Mouse (Mus musculus) forebrain, embryonic 12.5 days (tissue): ENCODE data around the gene Clgn. TPM values are rescaled to one million over a fixed set of nuclear protein-coding genes. Genes with fewer than 3 reads are reported as not detected.
"Not testable (repeated sequence)": the region's sequence is repeated elsewhere in the genome, so short reads cannot be mapped to it uniquely, and the experiment has no call there.

Experiments used
- ATAC-seq: fragments of 200-750 bp; cut with Nextera tagmentation; 2 replicates; pipeline ENCODE4 v1.8.0; 2017; ENCODE audit warnings: moderate TSS enrichment; ENCODE audit not compliant: low FRiP score
- H3K27ac ChIP-seq: fragments of 300-500 bp; sonication (generic); 2 replicates; pipeline ENCODE4 v1.5.1; 2016; ENCODE audit warnings: mild to moderate bottlenecking
- H3K27me3 ChIP-seq: fragments of 300-500 bp; sonication (generic); 2 replicates; pipeline ENCODE4 v1.6.1; 2016; ENCODE audit warnings: mild to moderate bottlenecking
- H3K36me3 ChIP-seq: fragments of 300-500 bp; sonication (generic); replicated peaks from 2 replicates; pipeline ENCODE4 v1.6.1; 2016; ENCODE audit warnings: mild to moderate bottlenecking
- H3K4me1 ChIP-seq: fragments of 300-500 bp; sonication (generic); 2 replicates; pipeline ENCODE4 v1.6.1; 2016
- H3K4me2 ChIP-seq: fragments of 300-500 bp; sonication (generic); 2 replicates; pipeline ENCODE4 v1.6.1; 2016; ENCODE audit warnings: mild to moderate bottlenecking, moderate library complexity
- H3K4me3 ChIP-seq: fragments of 300-500 bp; sonication (generic); replicated peaks from 2 replicates; pipeline ENCODE4 v1.5.1; 2016; ENCODE audit warnings: mild to moderate bottlenecking
- H3K9ac ChIP-seq: fragments of 300-500 bp; sonication (generic); 2 replicates; pipeline ENCODE4 v1.6.1; 2016; ENCODE audit warnings: mild to moderate bottlenecking
- H3K9me3 ChIP-seq: fragments of 300-500 bp; sonication (generic); 2 replicates; pipeline ENCODE4 v1.6.1; 2016
- WGBS: fragments of 180-500 bp; shearing (Covaris S2); methylation state at CpG from one replicate; pipeline ENCODE4 v1.1.7; 2016; 5-methylcytosine and 5-hydroxymethylcytosine counted together
- polyA plus RNA-seq: library from polyadenylated mRNA; unstranded; fragments of >200 nt; fragmentation: Nextera tagmentation; extraction: Ambion mirVana; gene quantifications from 2 replicates; pipeline ENCODE4 v1.2.1, GENCODE M21; 2016

Clgn gene
- polyA plus RNA-seq, 1 experiment from 2014 or later: 6.3 TPM

- no peaks in the 10 kb centered on the region for H3K9me3 ChIP-seq
- no peaks in the 10 kb centered on the region for H3K36me3 ChIP-seq
- no peak overlapping the region for H3K27ac ChIP-seq
- no peak for ATAC-seq
- WGBS: 79% methylated on average over 11 of the region's 11 CpGs
- no peak overlapping the region for H3K4me3 ChIP-seq
- no peak overlapping the region for H3K4me2 ChIP-seq
- H3K9ac ChIP-seq: no peak overlapping the region
- peaks cover 2% of the 10 kb centered on the region; the same call in 1 of the 2 replicates for H3K4me1 ChIP-seq
- no peaks in the 10 kb centered on the region for H3K27me3 ChIP-seq
Measured at GRCm38 (mm10) chr8:83426104-83426759, 36.6 kb downstream of the Clgn start.

GRCm38 (mm10) chr8:83426949-83427348 is 37.3 kb downstream of the Clgn start:
- Histone ChIP-seq H3K9ac (no peak overlapping the region), H3K9me3 (no peaks in the 10 kb centered on the region), H3K36me3 (no peaks in the 10 kb centered on the region), H3K27ac (no peak overlapping the region), H3K4me2 (no peak overlapping the region), H3K4me1 (peaks cover 2% of the 10 kb centered on the region; the same call in 1 of the 2 replicates), H3K4me3 (no peak overlapping the region), H3K27me3 (no peaks in the 10 kb centered on the region)
- WGBS: 75% methylated on average over 7 of the region's 7 CpGs
- ATAC-seq: no peak

- ATAC-seq, H3K27ac ChIP-seq, H3K9ac ChIP-seq, H3K4me2 ChIP-seq, H3K36me3 ChIP-seq, H3K4me1 ChIP-seq, H3K4me3 ChIP-seq, H3K27me3 ChIP-seq, H3K9me3 ChIP-seq: not testable (repeated sequence)
- 92% methylated on average over 3 of the region's 3 CpGs for WGBS
Measured at GRCm38 (mm10) chr8:83428621-83429020, 39.0 kb downstream of the Clgn start.

GRCm38 (mm10) chr8:83429071-83429524 is 39.4 kb downstream of the Clgn start:
- Histone ChIP-seq H3K4me3 (no peak overlapping the region), H3K9ac (no peak overlapping the region), H3K27ac (no peak overlapping the region), H3K36me3 (peaks cover 8% of the 10 kb centered on the region), H3K27me3 (no peaks in the 10 kb centered on the region), H3K4me1 (0 out of 2 replicates have a peak, but pooled peaks cover 2% of the 10 kb centered on the region), H3K4me2 (no peak overlapping the region), H3K9me3 (no peaks in the 10 kb centered on the region)
- WGBS: 73% methylated on average over 4 of the region's 4 CpGs
- no peak for ATAC-seq

- peaks cover 15% of the 10 kb centered on the region for H3K4me1 ChIP-seq
- H3K27me3 ChIP-seq: no peaks in the 10 kb centered on the region
- H3K9ac ChIP-seq: no peak overlapping the region
- WGBS: 81% methylated on average over 1 of the region's 1 CpGs
- no peaks in the 10 kb centered on the region for H3K9me3 ChIP-seq
- no peak for ATAC-seq
- no peak overlapping the region for H3K4me3 ChIP-seq
- no peak overlapping the region for H3K4me2 ChIP-seq
- no peak overlapping the region for H3K27ac ChIP-seq
- H3K36me3 ChIP-seq: peaks cover 21% of the 10 kb centered on the region
Measured at GRCm38 (mm10) chr8:83437077-83437476, 47.4 kb downstream of the Clgn start.

- H3K4me2 ChIP-seq: peak overlapping the region; percentile 62
- H3K4me3 ChIP-seq: peak overlapping the region; percentile 78
- H3K27me3 ChIP-seq: no peaks in the 10 kb centered on the region
- peak overlapping the region; percentile 94 for H3K9ac ChIP-seq
- no peaks in the 10 kb centered on the region for H3K9me3 ChIP-seq
- WGBS: under 1% methylated on average over 29 of the region's 29 CpGs
- H3K36me3 ChIP-seq: peaks cover 10% of the 10 kb centered on the region
- ATAC-seq: no peak
- H3K27ac ChIP-seq: peak overlapping the region; percentile 92
- peaks cover 19% of the 10 kb centered on the region for H3K4me1 ChIP-seq
Measured at GRCm38 (mm10) chr8:83441656-83442242, 52.1 kb downstream of the Clgn start.

DNA sequence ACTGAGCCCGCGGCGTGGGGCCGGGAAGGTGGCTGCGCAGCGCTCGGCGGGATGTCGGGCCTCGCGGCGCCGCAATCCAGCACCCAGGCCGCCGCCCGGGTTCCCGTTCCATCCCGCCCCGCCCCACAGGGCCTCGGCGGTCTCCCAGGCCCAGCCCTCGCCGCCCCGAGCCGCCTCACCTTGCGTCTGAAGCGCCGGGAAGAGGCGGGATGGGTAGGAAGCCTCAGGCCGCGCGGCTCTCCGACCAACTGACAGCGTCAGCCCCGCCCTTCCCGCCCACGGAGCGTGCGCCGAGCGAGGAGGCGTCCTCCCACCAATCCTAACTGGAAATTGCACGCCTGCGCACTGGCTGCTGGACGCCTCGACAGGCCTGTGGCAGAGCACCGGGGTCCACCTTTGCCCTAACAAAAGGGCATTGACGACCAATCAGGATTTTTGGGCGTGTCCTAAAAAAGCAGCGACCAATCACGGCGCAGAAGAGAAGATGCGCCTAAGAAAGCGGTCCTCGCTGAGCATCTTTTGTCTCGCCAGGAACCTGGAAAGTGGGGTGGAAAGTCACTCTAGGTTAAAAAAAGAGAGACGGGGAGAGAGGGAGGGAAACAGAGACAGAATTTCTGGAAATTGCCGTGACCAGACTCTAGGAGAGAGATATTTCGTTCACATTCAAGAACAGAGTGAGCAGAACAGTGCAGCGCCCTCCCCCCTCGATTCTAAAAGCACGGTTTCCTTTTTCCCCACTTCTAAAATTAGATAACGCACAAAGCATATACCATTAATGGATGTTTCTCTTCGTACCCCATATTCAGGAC is 52.8 kb downstream of the Clgn start:
- H3K9ac ChIP-seq: peak overlapping the region; percentile 94
- H3K4me2 ChIP-seq: peak overlapping the region; percentile 62
- H3K27ac ChIP-seq: peak overlapping the region; percentile 92
- H3K27me3 ChIP-seq: no peaks in the 10 kb centered on the region
- peaks cover 19% of the 10 kb centered on the region for H3K4me1 ChIP-seq
- H3K36me3 ChIP-seq: peaks cover 5% of the 10 kb centered on the region
- peak overlapping the region; percentile 78 for H3K4me3 ChIP-seq
- H3K9me3 ChIP-seq: no peaks in the 10 kb centered on the region
- peak; percentile 100 for ATAC-seq
- 2% methylated on average over 60 of the region's 64 CpGs for WGBS

- peak overlapping the region; percentile 54 for H3K4me2 ChIP-seq
- 24% methylated on average over 5 of the region's 5 CpGs for WGBS
- H3K9me3 ChIP-seq: no peaks in the 10 kb centered on the region
- H3K4me3 ChIP-seq: peak overlapping the region; percentile 78
- peak; percentile 18 for ATAC-seq
- peak overlapping the region; percentile 94; the same call in 1 of the 2 replicates for H3K9ac ChIP-seq
- H3K4me1 ChIP-seq: peaks cover 19% of the 10 kb centered on the region
- H3K27ac ChIP-seq: peak overlapping the region; percentile 86
- no peaks in the 10 kb centered on the region for H3K27me3 ChIP-seq
- H3K36me3 ChIP-seq: no peaks in the 10 kb centered on the region
Measured at GRCm38 (mm10) chr8:83443052-83443400, 53.4 kb downstream of the Clgn start.

DNA sequence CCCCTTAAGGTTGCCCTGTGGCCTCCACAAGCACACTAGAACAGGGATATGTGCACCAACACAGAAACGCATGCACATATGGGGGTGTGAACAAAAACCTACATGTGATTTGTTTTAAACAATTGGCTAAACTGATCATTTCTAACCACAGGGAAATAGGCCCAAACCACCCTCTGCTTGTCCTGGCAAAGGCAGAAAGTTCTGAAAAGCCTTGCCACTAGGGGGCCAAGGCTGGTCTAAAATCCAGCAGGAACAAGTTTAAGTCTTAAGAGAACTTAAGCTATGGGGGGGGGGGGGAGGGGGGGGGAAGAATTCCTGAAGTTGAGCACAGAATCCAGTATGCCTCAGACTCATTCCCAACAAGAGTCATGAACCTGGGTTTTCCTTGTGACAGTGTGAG is 60.3 kb downstream of the Clgn start:
- no peaks in the 10 kb centered on the region for H3K4me1 ChIP-seq
- WGBS: 57% methylated on average over 1 of the region's 1 CpGs
- no peaks in the 10 kb centered on the region for H3K27me3 ChIP-seq
- ATAC-seq: no peak
- H3K9me3 ChIP-seq: no peaks in the 10 kb centered on the region
- H3K27ac ChIP-seq: no peak overlapping the region
- H3K9ac ChIP-seq: no peak overlapping the region
- H3K36me3 ChIP-seq: no peaks in the 10 kb centered on the region
- no peak overlapping the region for H3K4me3 ChIP-seq
- H3K4me2 ChIP-seq: no peak overlapping the region

DNA sequence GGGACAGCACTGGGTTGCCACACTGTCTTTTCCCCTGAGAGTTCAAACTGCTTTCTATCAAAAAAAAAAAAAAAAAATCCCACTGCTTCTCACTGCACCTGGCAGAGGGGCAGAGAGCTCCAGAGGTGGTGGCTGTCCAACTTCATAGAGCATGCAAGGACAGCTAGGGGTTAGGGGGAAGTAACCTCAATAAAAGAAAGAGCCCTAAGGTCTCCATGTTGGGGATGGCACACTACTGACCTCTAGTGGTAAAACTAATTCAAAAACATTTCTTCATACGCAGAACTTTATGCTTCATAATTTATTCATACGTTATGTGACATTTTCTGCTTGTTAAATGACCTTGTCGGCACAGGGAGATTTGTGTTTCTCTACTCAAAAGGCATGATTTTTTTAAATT is 61.4 kb downstream of the Clgn start:
- H3K27ac ChIP-seq: no peak overlapping the region
- H3K36me3 ChIP-seq: no peaks in the 10 kb centered on the region
- ATAC-seq: no peak
- H3K4me3 ChIP-seq: no peak overlapping the region
- 31% methylated on average over 3 of the region's 3 CpGs for WGBS
- H3K27me3 ChIP-seq: no peaks in the 10 kb centered on the region
- H3K9me3 ChIP-seq: 0 out of 2 replicates have a peak, but pooled peaks cover 3% of the 10 kb centered on the region
- no peak overlapping the region for H3K4me2 ChIP-seq
- no peaks in the 10 kb centered on the region for H3K4me1 ChIP-seq
- H3K9ac ChIP-seq: no peak overlapping the region

DNA sequence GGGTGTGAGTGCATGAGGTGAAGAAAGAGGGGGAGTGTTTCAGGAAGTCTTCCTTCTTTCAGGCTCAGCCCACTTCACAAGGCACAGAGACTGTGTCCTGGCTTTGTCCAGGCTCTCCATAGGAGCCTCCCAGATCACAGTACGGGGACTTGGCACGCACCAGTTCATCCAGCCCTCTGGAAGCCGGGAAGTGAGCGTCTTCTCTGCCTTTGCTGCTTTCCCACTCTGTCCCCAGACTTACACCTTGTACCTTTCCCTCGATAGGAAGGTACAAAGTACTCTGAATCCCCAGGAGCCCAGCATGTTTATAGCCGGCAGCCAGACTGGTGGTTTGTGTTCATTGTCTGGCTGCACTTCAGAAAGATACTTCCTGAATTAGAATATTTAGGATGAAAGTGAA is 67.5 kb downstream of the Clgn start:
- Histone ChIP-seq H3K36me3 (no peaks in the 10 kb centered on the region), H3K9ac (no peak overlapping the region), H3K27ac (no peak overlapping the region), H3K4me1 (no peaks in the 10 kb centered on the region), H3K27me3 (no peaks in the 10 kb centered on the region), H3K4me2 (no peak overlapping the region), H3K4me3 (no peak overlapping the region), H3K9me3 (0 out of 2 replicates have a peak, but pooled peaks cover 3% of the 10 kb centered on the region)
- ATAC-seq: no peak
- WGBS: 59% methylated on average over 6 of the region's 6 CpGs

- 0 out of 2 replicates have a peak, but pooled peaks cover 3% of the 10 kb centered on the region for H3K9me3 ChIP-seq
- H3K4me3 ChIP-seq: no peak within 1 kb of the TSS
- H3K9ac ChIP-seq: no peak within 1 kb of the TSS
- 86% methylated on average over 14 of the region's 14 CpGs for WGBS
- ATAC-seq: no peak
- no peak within 1 kb of the TSS for H3K27ac ChIP-seq
- H3K27me3 ChIP-seq: no peaks in the 10 kb centered on the region
- H3K4me1 ChIP-seq: no peaks in the 10 kb centered on the region
- no peak within 1 kb of the TSS for H3K4me2 ChIP-seq
- H3K36me3 ChIP-seq: no peaks in the 10 kb centered on the region
Measured at GRCm38 (mm10) chr8:83458222-83458621, 68.6 kb downstream of the Clgn start, which contains the start of gene Scoc. TSS of gene Scoc (minus strand) at chr8:83458391.
